Mouse (Mus musculus): ENCODE results near the gene Egln1.

Egln1 gene

GRCm38 (mm10) chr8:124949209-124950068, at the start of gene Egln1:
Gene Egln1, minus strand, starts transcription at chr8:124949324.
- peak; percentile 54 to 66 for DNase-seq (ENCODE audit: low spot score in 2 of 2)

- DNase-seq (ENCODE audit: low spot score in 2 of 2) = no peak
These were observed 46.7 kb upstream of the Egln1 start for GRCm38 (mm10) chr8:124995776-124996175.

- DNase-seq (ENCODE audit: low spot score in 2 of 2) = no peak
These were observed 42.5 kb upstream of the Egln1 start for GRCm38 (mm10) chr8:124991668-124991926.

- DNase-seq (ENCODE audit: low spot score in 2 of 2) = no peak
These were observed 42.0 kb upstream of the Egln1 start for GRCm38 (mm10) chr8:124990923-124991667.

GRCm38 (mm10) chr8:124980828-124981227, 31.7 kb upstream of the Egln1 start:
- no peak for DNase-seq (ENCODE audit: low spot score in 2 of 2)

GRCm38 (mm10) chr8:124980036-124980435, 30.9 kb upstream of the Egln1 start:
- peak in 1 of 2 experiments; percentile 7 for DNase-seq (ENCODE audit: low spot score in 2 of 2)

GRCm38 (mm10) chr8:124978026-124978425, 28.9 kb upstream of the Egln1 start:
- no peak for DNase-seq (ENCODE audit: low spot score in 2 of 2)

GRCm38 (mm10) chr8:124976211-124976610, 27.1 kb upstream of the Egln1 start:
- DNase-seq (ENCODE audit: low spot score in 2 of 2) = no peak

- DNase-seq (ENCODE audit: low spot score in 2 of 2) = no peak
These were observed 25.1 kb upstream of the Egln1 start for GRCm38 (mm10) chr8:124974254-124974653.

- no peak for DNase-seq (ENCODE audit: low spot score in 2 of 2)
These were observed 24.1 kb upstream of the Egln1 start for GRCm38 (mm10) chr8:124973221-124973620.

- no peak for DNase-seq (ENCODE audit: low spot score in 2 of 2)
These were observed 21.3 kb upstream of the Egln1 start for GRCm38 (mm10) chr8:124970312-124970933.

GRCm38 (mm10) chr8:124964966-124965365, 15.8 kb upstream of the Egln1 start:
- no peak for DNase-seq (ENCODE audit: low spot score in 2 of 2)

GRCm38 (mm10) chr8:124963246-124963645, 14.1 kb upstream of the Egln1 start:
- DNase-seq (ENCODE audit: low spot score in 2 of 2) = no peak

- DNase-seq (ENCODE audit: low spot score in 2 of 2) = no peak
These were observed 11.2 kb upstream of the Egln1 start for GRCm38 (mm10) chr8:124960226-124960880.

GRCm38 (mm10) chr8:124959462-124960225, 10.5 kb upstream of the Egln1 start:
- DNase-seq (ENCODE audit: low spot score in 2 of 2) = no peak

GRCm38 (mm10) chr8:124954572-124955082, 5.5 kb upstream of the Egln1 start:
- DNase-seq (ENCODE audit: low spot score in 2 of 2) = no peak

GRCm38 (mm10) chr8:124953188-124953587, 4.1 kb upstream of the Egln1 start:
- DNase-seq (ENCODE audit: low spot score in 2 of 2) = no peak

- no peak for DNase-seq (ENCODE audit: low spot score in 2 of 2)
These were observed 1.7 kb upstream of the Egln1 start for GRCm38 (mm10) chr8:124950865-124951264.

GRCm38 (mm10) chr8:124950069-124950456, 939 bp upstream of the Egln1 start:
- DNase-seq (ENCODE audit: low spot score in 2 of 2) = no peak

GRCm38 (mm10) chr8:124948733-124949111, 402 bp downstream of the Egln1 start:
- no peak for DNase-seq (ENCODE audit: low spot score in 2 of 2)

Measured in spleen, postnatal 14 days (tissue).